Mouse (Mus musculus) adrenal gland, adult 8-10 months (tissue): ENCODE measurements at regions not wholly inside any gene's neighbourhood (a gene's known extent, or its start where the extent isn't known, plus 50 kb on each side); places are given as distances from the start of the nearest gene placed in this dataset.

ENCODE experiments used
- DNase-seq: peaks from one replicate; pipeline ENCODE4 v3.0.0; 2022

- DNase-seq: no peak
Measured at GRCm38 (mm10) chr4:10141238-10141934, 732.9 kb upstream of the 2610301B20Rik start.

- no peak for DNase-seq
Measured at GRCm38 (mm10) chr4:10149911-10150310, 724.4 kb upstream of the 2610301B20Rik start.

DNA sequence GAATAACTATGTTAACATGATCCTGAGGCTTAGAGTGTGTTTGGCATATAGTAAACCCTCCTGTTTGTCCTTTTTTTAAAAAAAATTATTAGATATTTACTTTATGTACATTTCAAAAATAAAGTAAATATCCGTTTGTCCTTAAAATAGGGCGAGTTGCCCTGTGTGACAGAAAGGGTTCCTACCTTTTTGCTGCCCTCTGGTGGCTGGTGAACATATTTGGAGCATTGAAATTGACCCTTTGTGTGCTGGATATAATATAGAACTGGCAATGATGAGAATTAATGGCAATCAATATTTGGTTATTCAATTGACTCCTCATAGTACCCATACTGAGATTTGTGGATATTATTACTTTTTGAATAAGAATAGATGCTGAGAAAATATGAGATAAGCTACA, 723.8 kb upstream of the 2610301B20Rik start:
- DNase-seq: peak; percentile 1

GRCm38 (mm10) chr4:10155705-10156390, 718.5 kb upstream of the 2610301B20Rik start:
- DNase-seq: no peak

DNA sequence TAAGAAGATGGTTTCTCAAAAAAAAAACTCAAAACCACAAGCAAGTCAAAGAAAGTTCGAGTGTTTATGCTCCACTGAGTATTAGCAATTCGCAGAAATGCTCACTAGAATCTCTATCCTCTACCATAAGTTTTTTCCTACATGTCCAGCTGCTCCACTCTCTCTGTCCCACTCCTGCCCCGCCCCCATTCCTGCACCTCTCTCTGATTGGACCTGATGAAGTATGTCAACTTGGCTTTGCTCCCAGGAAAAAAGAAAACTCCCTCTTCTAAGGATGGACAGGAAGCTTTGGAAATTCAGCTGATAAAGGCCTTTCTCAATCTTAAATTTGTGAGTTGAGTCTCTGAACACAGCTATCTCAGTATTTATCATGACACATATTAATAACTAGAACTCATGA, 684.4 kb upstream of the 2610301B20Rik start:
- DNase-seq: no peak

- no peak for DNase-seq
Measured at GRCm38 (mm10) chr4:10197245-10197943, 676.9 kb upstream of the 2610301B20Rik start.

- DNase-seq: no peak
Measured at GRCm38 (mm10) chr4:10201835-10202234, 672.5 kb upstream of the 2610301B20Rik start.

GRCm38 (mm10) chr4:10204224-10204623, 670.1 kb upstream of the 2610301B20Rik start:
- no peak for DNase-seq

DNA sequence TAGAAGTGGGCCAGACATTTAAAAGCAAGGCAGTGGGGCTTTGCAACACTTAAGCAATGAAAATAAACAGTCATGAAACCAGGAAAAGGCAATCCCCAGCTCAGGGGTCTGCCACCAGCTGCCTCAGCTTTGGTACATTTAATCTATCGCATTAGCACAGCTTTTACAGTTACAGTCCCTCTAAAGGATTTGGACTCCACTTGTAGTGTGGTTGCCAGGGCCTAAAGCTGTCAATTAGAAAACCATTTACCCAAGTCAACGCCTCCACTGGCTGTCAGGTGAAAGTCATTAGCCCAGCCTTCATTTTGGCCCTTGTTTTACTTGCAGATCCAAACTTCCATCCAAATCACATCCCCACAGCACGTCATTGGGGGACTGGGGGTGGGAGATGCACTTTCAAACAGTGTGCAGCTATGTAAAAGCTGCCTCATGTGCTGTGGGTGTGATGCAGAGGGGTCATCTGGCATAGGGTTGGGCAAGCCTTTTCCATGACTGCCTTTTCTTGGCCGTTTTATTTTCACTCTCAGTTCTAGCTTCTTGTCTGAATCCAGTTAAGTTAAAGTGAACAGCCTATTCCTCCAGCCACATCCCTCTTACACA, 664.9 kb upstream of the 2610301B20Rik start:
- no peak for DNase-seq

GRCm38 (mm10) chr4:10211303-10211702, 663.0 kb upstream of the 2610301B20Rik start:
- no peak for DNase-seq

DNA sequence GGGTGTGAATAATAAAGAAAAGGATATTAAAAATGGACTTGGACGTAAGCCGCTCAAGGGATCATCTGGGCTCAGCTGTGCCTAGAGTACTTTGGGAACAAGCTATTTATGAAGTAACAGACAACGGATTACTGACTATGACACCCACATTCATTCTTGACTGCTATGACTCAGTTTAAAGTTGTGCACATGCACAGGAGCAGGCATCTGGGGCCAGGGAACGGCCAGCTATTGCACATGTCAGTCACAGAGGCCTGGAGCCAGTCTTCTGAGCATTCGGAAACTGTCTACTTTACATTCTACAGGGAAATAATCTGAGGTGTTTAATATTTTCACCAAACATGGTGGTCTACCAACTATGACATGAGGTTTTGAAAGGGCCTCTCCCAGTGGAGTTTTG, 639.0 kb upstream of the 2610301B20Rik start:
- DNase-seq: no peak

DNA sequence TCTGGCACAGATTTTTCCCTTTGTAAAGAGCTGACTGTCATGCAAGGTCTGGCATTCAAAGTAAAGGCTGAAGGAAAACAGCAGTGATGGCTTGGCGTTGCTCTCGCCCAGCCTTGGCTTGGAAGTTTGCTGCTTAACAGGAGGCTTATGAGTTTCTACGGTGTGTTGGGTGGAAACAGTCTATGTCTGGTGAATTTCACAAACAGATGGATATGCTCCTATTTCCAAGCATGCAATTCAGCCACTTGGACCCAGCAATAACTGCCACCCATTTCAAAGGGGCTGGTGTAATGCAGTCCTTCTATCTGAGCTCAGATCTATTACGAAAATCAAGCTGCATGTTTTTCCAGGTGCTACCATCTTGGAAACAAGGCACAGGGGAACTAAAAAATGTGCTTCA, 632.2 kb upstream of the 2610301B20Rik start:
- DNase-seq: no peak

DNA sequence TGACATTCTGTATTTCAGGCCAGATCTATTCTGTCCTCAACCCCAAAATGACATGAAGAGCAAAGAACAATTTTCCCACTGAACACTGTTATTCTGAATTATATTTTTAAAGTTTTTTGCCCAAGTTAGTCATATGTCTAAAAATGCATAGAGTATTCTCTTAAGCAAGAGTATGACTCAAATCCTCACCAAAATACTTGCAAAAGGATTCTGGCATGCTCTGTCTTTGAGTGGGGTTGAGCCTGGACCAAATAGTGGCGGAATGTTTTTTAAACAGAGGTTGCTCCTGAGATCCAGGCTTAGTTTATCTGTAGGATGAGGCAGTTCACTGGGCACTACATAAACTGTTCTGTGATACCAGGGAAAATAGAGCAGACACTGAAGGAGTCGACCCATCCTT, 631.4 kb upstream of the 2610301B20Rik start:
- no peak for DNase-seq

DNA sequence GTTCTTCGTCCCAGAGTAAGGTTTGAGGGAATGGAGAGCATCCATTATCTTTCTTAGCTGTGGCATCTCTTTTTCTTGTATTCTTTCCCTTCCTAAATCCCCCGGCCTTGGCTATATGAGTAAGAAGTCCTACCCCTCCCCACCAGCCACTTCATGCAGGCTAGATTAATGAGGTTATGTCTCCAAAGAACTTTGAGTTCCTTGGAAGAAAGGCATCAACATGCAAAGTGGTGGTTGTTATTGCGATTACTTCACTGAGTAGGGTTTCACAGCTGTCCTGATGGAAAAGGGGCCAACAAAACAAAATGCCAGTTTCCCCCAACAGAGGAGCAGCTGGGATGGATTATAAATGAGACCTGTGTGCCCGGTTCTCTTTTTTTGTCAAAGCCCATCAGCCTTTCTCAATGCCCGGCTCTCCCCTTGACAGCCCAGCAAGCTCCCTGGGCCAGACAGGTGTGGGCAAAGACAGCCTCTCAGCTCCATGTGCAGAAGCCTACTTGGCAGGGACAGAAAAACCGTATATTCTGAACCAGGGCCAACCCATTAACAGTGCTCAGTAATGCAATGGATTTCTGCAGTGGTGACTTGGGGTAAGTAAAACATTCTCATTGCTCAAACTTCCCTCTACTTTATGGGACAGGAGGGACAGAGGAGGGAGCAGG, 620.1 kb upstream of the 2610301B20Rik start:
- DNase-seq: no peak

GRCm38 (mm10) chr4:10257537-10257936, 616.8 kb upstream of the 2610301B20Rik start:
- no peak for DNase-seq

GRCm38 (mm10) chr4:10260351-10260750, 613.9 kb upstream of the 2610301B20Rik start:
- DNase-seq: no peak

- no peak for DNase-seq
Measured at GRCm38 (mm10) chr4:10265942-10266341, 608.4 kb upstream of the 2610301B20Rik start.

GRCm38 (mm10) chr4:10285562-10285961, 588.7 kb upstream of the 2610301B20Rik start:
- no peak for DNase-seq

GRCm38 (mm10) chr4:10290326-10290725, 584.0 kb upstream of the 2610301B20Rik start:
- no peak for DNase-seq

DNA sequence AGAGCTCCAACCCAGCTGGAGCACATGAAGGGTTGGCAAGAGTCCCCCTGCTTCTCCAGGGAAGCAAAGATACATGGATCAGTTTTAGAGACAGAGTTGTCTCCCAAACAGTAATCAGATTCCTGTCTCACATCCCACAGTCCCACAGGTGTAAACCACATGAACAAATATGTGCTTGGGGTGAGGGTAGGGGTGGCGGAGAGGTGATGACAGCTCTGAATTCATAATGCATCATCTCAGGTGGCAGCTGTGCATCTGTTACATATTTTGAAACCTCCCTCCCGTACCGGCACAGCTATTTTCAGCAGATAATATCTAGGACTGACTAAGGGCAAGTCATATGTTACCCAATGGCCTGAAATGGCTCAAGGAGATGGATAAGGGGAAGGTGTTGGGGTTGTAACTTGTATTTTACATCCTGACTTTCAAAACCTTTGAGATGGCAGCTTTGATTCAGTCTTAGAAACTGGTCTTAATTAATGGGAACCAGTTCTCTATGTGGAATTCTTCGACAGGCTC, 579.2 kb upstream of the 2610301B20Rik start:
- DNase-seq: no peak

GRCm38 (mm10) chr4:10296220-10296619, 578.1 kb upstream of the 2610301B20Rik start:
- no peak for DNase-seq

- DNase-seq: no peak
Measured at GRCm38 (mm10) chr4:10311886-10312285, 562.4 kb upstream of the 2610301B20Rik start.
